Comparison of ENCODE assay signal across 12 mouse cellular contexts in genomic region chr2:71551704-71552103, GRCm38 (mm10). TPM values are rescaled to one million over a fixed set of nuclear protein-coding genes. Genes with fewer than 3 reads are reported as not detected.
DNase-seq lines count a peak whose midpoint lies in the region; ATAC-seq and TF ChIP-seq lines count a peak whose summit lies in the region.
"Had no signal": no experiment of that assay in that cellular context is flagged by ENCODE, and none has a peak within 500 bp of the region (broad histone marks: within the 10 kb centered on the region; RNA-seq: fewer than 3 reads in every experiment).

No protein-coding gene starts in this region.

- H3K4me2 ChIP-seq in forebrain, embryonic 13.5 days, result peak overlapping the region; percentile 35
- H3K4me2 ChIP-seq in forebrain, postnatal 0 days (ENCODE audit: low read depth), result no peak overlapping the region
- H3K4me2 ChIP-seq in lung, embryonic 14.5 days, result no peak overlapping the region
- peak overlapping the region; percentile 45 for H3K4me2 ChIP-seq in embryonic facial prominence, embryonic 13.5 days
- peak overlapping the region; percentile 23 for H3K4me2 ChIP-seq in midbrain, embryonic 13.5 days (replicated peaks)

- DNase-seq in forebrain, postnatal 0 days, result no peak
- peak; percentile 2 for DNase-seq in lung, embryonic 14.5 days
- DNase-seq in lung, adult 18-20 months, result no peak
- no peak for DNase-seq in spleen, postnatal 4 days (ENCODE audit: low spot score in 2 of 2)
- no peak for DNase-seq in layer of hippocampus, postnatal 25 days (ENCODE audit: extremely low spot score in 1 of 2, low spot score in 1 of 2)
- DNase-seq: kidney, adult 9 months had no signal

- ATAC-seq in forebrain, embryonic 13.5 days, result no peak
- ATAC-seq in forebrain, postnatal 0 days, result no peak
- ATAC-seq in lung, embryonic 14.5 days (ENCODE audit: insufficient read depth), result no peak
- ATAC-seq in embryonic facial prominence, embryonic 13.5 days (ENCODE audit: insufficient number of reproducible peaks, insufficient read depth, low FRiP score, low TSS enrichment, low read depth), result no peak
- ATAC-seq in midbrain, embryonic 13.5 days, result no peak

- WGBS in forebrain, embryonic 13.5 days, result 2% methylated on average over 17 of the region's 18 CpGs
- WGBS in forebrain, postnatal 0 days, result 2% methylated on average over 18 of the region's 18 CpGs
- WGBS in lung, embryonic 14.5 days, result 1% methylated on average over 18 of the region's 18 CpGs
- under 1% methylated on average over 18 of the region's 18 CpGs for WGBS in embryonic facial prominence, embryonic 13.5 days
- 2% methylated on average over 18 of the region's 18 CpGs for WGBS in midbrain, embryonic 13.5 days

- no peaks in the 10 kb centered on the region for H3K36me3 ChIP-seq in forebrain, embryonic 13.5 days (ENCODE audit: poor library complexity, severe bottlenecking)
- no peaks in the 10 kb centered on the region for H3K36me3 ChIP-seq in forebrain, postnatal 0 days (ENCODE audit: insufficient read depth)
- no peaks in the 10 kb centered on the region for H3K36me3 ChIP-seq in lung, embryonic 14.5 days (ENCODE audit: insufficient read depth)
- H3K36me3 ChIP-seq in embryonic facial prominence, embryonic 13.5 days, result no peaks in the 10 kb centered on the region
- H3K36me3 ChIP-seq in midbrain, embryonic 13.5 days, result no peaks in the 10 kb centered on the region

- H3K4me1 ChIP-seq in forebrain, embryonic 13.5 days, result peaks cover 21% of the 10 kb centered on the region
- H3K4me1 ChIP-seq in forebrain, postnatal 0 days (ENCODE audit: insufficient read depth), result no peaks in the 10 kb centered on the region
- H3K4me1 ChIP-seq in lung, embryonic 14.5 days (ENCODE audit: insufficient read depth), result no peaks in the 10 kb centered on the region
- peaks cover 11% of the 10 kb centered on the region; the same call in 1 of the 2 replicates for H3K4me1 ChIP-seq in embryonic facial prominence, embryonic 13.5 days
- H3K4me1 ChIP-seq in midbrain, embryonic 13.5 days (replicated peaks), result peaks cover 14% of the 10 kb centered on the region

- no peak overlapping the region for H3K4me3 ChIP-seq in forebrain, embryonic 13.5 days
- H3K4me3 ChIP-seq in forebrain, postnatal 0 days (ENCODE audit: low read depth, low read length), result no peak overlapping the region
- no peak overlapping the region for H3K4me3 ChIP-seq in lung, embryonic 14.5 days (ENCODE audit: low read depth, low read length)
- H3K4me3 ChIP-seq in embryonic facial prominence, embryonic 13.5 days, result peak overlapping the region; percentile 22
- H3K4me3 ChIP-seq in midbrain, embryonic 13.5 days (replicated peaks), result no peak overlapping the region
- H3K4me3 ChIP-seq: erythroblast, embryonic 14.5 days had no signal

- H3K9me3 ChIP-seq in forebrain, embryonic 13.5 days (replicated peaks), result no peaks in the 10 kb centered on the region; the same call in 1 of the 2 replicates
- no peaks in the 10 kb centered on the region for H3K9me3 ChIP-seq in forebrain, postnatal 0 days (ENCODE audit: low read length)
- no peaks in the 10 kb centered on the region for H3K9me3 ChIP-seq in lung, embryonic 14.5 days (ENCODE audit: low read depth, low read length)
- no peaks in the 10 kb centered on the region for H3K9me3 ChIP-seq in embryonic facial prominence, embryonic 13.5 days
- 0 out of 2 replicates have a peak, but pooled peaks cover 4% of the 10 kb centered on the region for H3K9me3 ChIP-seq in midbrain, embryonic 13.5 days

- no peak overlapping the region for H3K27ac ChIP-seq in forebrain, embryonic 13.5 days
- no peak overlapping the region for H3K27ac ChIP-seq in forebrain, postnatal 0 days (ENCODE audit: low read depth, low read length)
- H3K27ac ChIP-seq in lung, embryonic 14.5 days (ENCODE audit: low read depth), result no peak overlapping the region
- H3K27ac ChIP-seq in embryonic facial prominence, embryonic 13.5 days, result no peak overlapping the region
- no peak overlapping the region for H3K27ac ChIP-seq in midbrain, embryonic 13.5 days
- H3K27ac ChIP-seq: liver, embryonic 14.5 days had no signal

- peaks cover 57% of the 10 kb centered on the region for H3K27me3 ChIP-seq in forebrain, embryonic 13.5 days
- peaks cover 38% of the 10 kb centered on the region for H3K27me3 ChIP-seq in forebrain, postnatal 0 days (ENCODE audit: insufficient read depth, low read length)
- H3K27me3 ChIP-seq in lung, embryonic 14.5 days (ENCODE audit: insufficient read depth, low read length), result peaks cover 63% of the 10 kb centered on the region
- peaks cover 68% of the 10 kb centered on the region for H3K27me3 ChIP-seq in embryonic facial prominence, embryonic 13.5 days
- peaks cover 67% of the 10 kb centered on the region for H3K27me3 ChIP-seq in midbrain, embryonic 13.5 days

- H3K9ac ChIP-seq in forebrain, embryonic 13.5 days, result 0 out of 2 replicates have a peak overlapping the region, but pooled peaks have one; percentile 9
- H3K9ac ChIP-seq in forebrain, postnatal 0 days, result no peak overlapping the region
- H3K9ac ChIP-seq in lung, embryonic 14.5 days, result no peak overlapping the region
- H3K9ac ChIP-seq in embryonic facial prominence, embryonic 13.5 days, result no peak overlapping the region
- H3K9ac ChIP-seq in midbrain, embryonic 13.5 days (replicated peaks), result no peak overlapping the region
- H3K9ac ChIP-seq: liver, embryonic 14.5 days had no signal

- TF ChIP-seq CTCF in forebrain, postnatal 0 days (IDR thresholded peaks at IDR 0.05; ENCODE audit: low read depth), result no peak
- no peak for TF ChIP-seq CTCF in lung, embryonic 14.5 days (IDR thresholded peaks at IDR 0.05; ENCODE audit: low read depth)

RNA-seq across cellular contexts. Expression of gene Dlx2, which starts 5.2 kb away (rescaled TPM):
- polyA plus RNA-seq in forebrain, embryonic 13.5 days (2015; fragmentation: Nextera tagmentation; extraction: Ambion mirVana), result 71.0 and 83.2 TPM in 2 replicates
- 19.3 and 28.1 TPM in 2 replicates for total RNA-seq in forebrain, postnatal 0 days (2014; rRNA removed)
- 40.0 and 43.1 TPM in 2 replicates for polyA plus RNA-seq in forebrain, postnatal 0 days (2015; fragmentation: Nextera tagmentation; extraction: Ambion mirVana)
- 0.07 TPM in 1 of 2 replicates, not detected in the other for polyA plus RNA-seq in lung, embryonic 14.5 days (2014; fragmentation: Nextera tagmentation; extraction: Ambion mirVana)
- polyA plus RNA-seq in embryonic facial prominence, embryonic 13.5 days (2015; fragmentation: Nextera tagmentation; extraction: Ambion mirVana), result 7.8 and 10.0 TPM in 2 replicates
- polyA plus RNA-seq in midbrain, embryonic 13.5 days (2015; fragmentation: Nextera tagmentation; extraction: Ambion mirVana), result 10.5 and 14.6 TPM in 2 replicates
- total RNA-seq in layer of hippocampus, postnatal 25 days (2021), result 1 to 10 TPM; 5.7 to 6.0 TPM
- polyA plus RNA-seq: gonadal fat pad, adult 2 months had no signal

RNA-seq across cellular contexts. Expression of gene Dlx1, which starts 23.8 kb away (rescaled TPM):
- 278 and 287 TPM in 2 replicates for polyA plus RNA-seq in forebrain, embryonic 13.5 days (2015; fragmentation: Nextera tagmentation; extraction: Ambion mirVana)
- total RNA-seq in forebrain, postnatal 0 days (2014; rRNA removed), result 73.5 and 80.2 TPM in 2 replicates
- 105 and 139 TPM in 2 replicates for polyA plus RNA-seq in forebrain, postnatal 0 days (2015; fragmentation: Nextera tagmentation; extraction: Ambion mirVana)
- 0.32 TPM in 1 of 2 replicates, not detected in the other for polyA plus RNA-seq in lung, embryonic 14.5 days (2014; fragmentation: Nextera tagmentation; extraction: Ambion mirVana)
- 15.1 and 18.3 TPM in 2 replicates for polyA plus RNA-seq in embryonic facial prominence, embryonic 13.5 days (2015; fragmentation: Nextera tagmentation; extraction: Ambion mirVana)
- polyA plus RNA-seq in midbrain, embryonic 13.5 days (2015; fragmentation: Nextera tagmentation; extraction: Ambion mirVana), result 53.6 and 56.4 TPM in 2 replicates
- total RNA-seq in layer of hippocampus, postnatal 25 days (2021), result 10 to 100 TPM; 13.6 to 19.3 TPM
- polyA plus RNA-seq: gonadal fat pad, adult 2 months had no signal

Comparison
In these comparisons a context has a peak if more than half of its experiments do, and no peak if none do; other contexts are left out.
1. H3K4me2 ChIP-seq: peak in forebrain, embryonic 13.5 days (single experiment), embryonic facial prominence, embryonic 13.5 days (single experiment) and midbrain, embryonic 13.5 days (single experiment); none in forebrain, postnatal 0 days (single experiment) and lung, embryonic 14.5 days (single experiment).
2. RNA of gene Dlx1, which starts 23.8 kb away (polyA plus RNA-seq): 278 to 287 TPM in forebrain, embryonic 13.5 days, 105 to 139 TPM in forebrain, postnatal 0 days, 53.6 to 56.4 TPM in midbrain, embryonic 13.5 days and 15.1 to 18.3 TPM in embryonic facial prominence, embryonic 13.5 days; 0.32 TPM in lung, embryonic 14.5 days; every median in the first group is over 10 times any median in the second.